Mouse (Mus musculus) lung, adult 2 months (tissue): Measurements from ENCODE around the gene Cntrl.

ENCODE experiments used
- CTCF ChIP-seq: fragments of 200-500 bp; IDR thresholded peaks from 2 replicates; pipeline ENCODE4 v1.5.1; 2011; ENCODE audit warnings: mild to moderate bottlenecking, low read length, control low read depth; ENCODE audit not compliant: insufficient read depth
- POLR2A ChIP-seq: fragments of 200-500 bp; IDR thresholded peaks from 2 replicates; pipeline ENCODE4 v1.6.1; 2011; ENCODE audit warnings: low read depth, mild to moderate bottlenecking, control low read depth, low read length, borderline replicate concordance; ENCODE audit errors: extremely low read depth

DNA sequence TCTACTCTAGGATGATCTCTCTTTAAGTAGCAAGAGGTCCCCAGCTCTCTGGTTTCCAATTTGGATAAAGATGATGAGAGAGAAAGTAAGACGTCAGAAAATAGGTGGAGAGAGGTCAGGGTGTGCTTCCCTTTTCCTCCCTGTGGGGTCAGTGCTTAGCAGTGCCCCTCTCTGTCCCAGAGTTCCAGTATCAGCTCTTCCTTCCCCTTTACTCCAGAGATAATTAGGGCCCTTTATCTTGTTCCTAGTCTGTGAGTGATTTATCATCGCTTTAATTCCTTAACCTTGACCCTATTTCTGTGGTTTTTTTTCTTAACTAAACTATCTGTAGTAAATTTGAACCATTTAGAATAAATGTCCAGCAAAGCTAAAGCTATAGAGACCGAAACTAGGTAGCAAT is 4.4 kb upstream of the Cntrl start:
- no peak for TF ChIP-seq POLR2A
- no peak for TF ChIP-seq CTCF
